Comparison of ENCODE assay signal across 14 mouse cellular contexts in genomic region chr11:75340076-75340475, GRCm38 (mm10). TPM values are rescaled to one million over a fixed set of nuclear protein-coding genes. Genes with fewer than 3 reads are reported as not detected.
A peak's percentile ranks its signal among the peaks of the same experiment; 100 is the strongest.
DNase-seq lines count a peak whose midpoint lies in the region; ATAC-seq and TF ChIP-seq lines count a peak whose summit lies in the region.
"Had no signal": no experiment of that assay in that cellular context is flagged by ENCODE, and none has a peak within 500 bp of the region (broad histone marks: within the 10 kb centered on the region; RNA-seq: fewer than 3 reads in every experiment).

No protein-coding gene starts in this region.

- no peaks in the 10 kb centered on the region for H3K9me3 ChIP-seq in heart, postnatal 0 days (replicated peaks; ENCODE audit: control insufficient read depth, low read length)
- no peaks in the 10 kb centered on the region for H3K9me3 ChIP-seq in liver, postnatal 0 days (ENCODE audit: low read length)
- H3K9me3 ChIP-seq in liver, embryonic 11.5 days (ENCODE audit: control insufficient read depth, low read length) = no peaks in the 10 kb centered on the region
- H3K9me3 ChIP-seq in ES-E14 (ENCODE audit: control insufficient read depth, insufficient read depth, low read depth, low read length) = no peaks in the 10 kb centered on the region
- no peaks in the 10 kb centered on the region for H3K9me3 ChIP-seq in hindbrain, postnatal 0 days (ENCODE audit: low read length)
- H3K9me3 ChIP-seq: embryonic facial prominence, embryonic 10.5 days; intestine, embryonic 15.5 days; limb, embryonic 13.5 days had no signal

- no peaks in the 10 kb centered on the region for H3K27me3 ChIP-seq in heart, postnatal 0 days (ENCODE audit: control insufficient read depth, insufficient read depth, low read length)
- no peaks in the 10 kb centered on the region for H3K27me3 ChIP-seq in liver, postnatal 0 days (ENCODE audit: insufficient read depth, low read length)
- H3K27me3 ChIP-seq in liver, embryonic 11.5 days (replicated peaks; ENCODE audit: control insufficient read depth, insufficient read depth, low read length) = no peaks in the 10 kb centered on the region
- H3K27me3 ChIP-seq in hindbrain, postnatal 0 days (ENCODE audit: insufficient read depth, low read length) = no peaks in the 10 kb centered on the region
- H3K27me3 ChIP-seq: intestine, embryonic 15.5 days; limb, embryonic 13.5 days had no signal

- 63% methylated on average over 14 of the region's 14 CpGs for WGBS in heart, postnatal 0 days
- 92% methylated on average over 14 of the region's 14 CpGs for WGBS in liver, postnatal 0 days (ENCODE audit: insufficient replicate concordance)
- WGBS in liver, embryonic 11.5 days = 92% methylated on average over 14 of the region's 14 CpGs
- WGBS in hindbrain, postnatal 0 days = 80% methylated on average over 14 of the region's 14 CpGs

- H3K4me1 ChIP-seq in heart, postnatal 0 days (ENCODE audit: control insufficient read depth, insufficient read depth) = peaks cover 4% of the 10 kb centered on the region; the same call in 1 of the 2 replicates
- peaks cover 3% of the 10 kb centered on the region for H3K4me1 ChIP-seq in liver, postnatal 0 days (ENCODE audit: insufficient read depth)
- H3K4me1 ChIP-seq in liver, embryonic 11.5 days (replicated peaks; ENCODE audit: control insufficient read depth, insufficient read depth, low read length) = peaks cover 28% of the 10 kb centered on the region
- H3K4me1 ChIP-seq in ES-E14 (ENCODE audit: control insufficient read depth in 2 of 2, insufficient read depth in 2 of 2, low read length in 2 of 2, poor library complexity in 1 of 2) = peaks cover 0 to 5% of the 10 kb centered on the region in 2 experiments; a peak in 3 of 4 replicates
- no peaks in the 10 kb centered on the region for H3K4me1 ChIP-seq in hindbrain, postnatal 0 days (ENCODE audit: insufficient read depth, low read length)

- TF ChIP-seq EP300 in heart, postnatal 0 days (IDR thresholded peaks at IDR 0.05; ENCODE audit: low read depth) = no peak
- peak; percentile 9; the same call in 1 of the 2 replicates for TF ChIP-seq EP300 in liver, postnatal 0 days (IDR thresholded peaks at IDR 0.05; ENCODE audit: low read depth)

- no peak for TF ChIP-seq CTCF in heart, postnatal 0 days (IDR thresholded peaks at IDR 0.05; ENCODE audit: low read depth)
- TF ChIP-seq CTCF in liver, postnatal 0 days (IDR thresholded peaks at IDR 0.05; ENCODE audit: low read depth) = no peak
- no peak for TF ChIP-seq CTCF in hindbrain, postnatal 0 days (IDR thresholded peaks at IDR 0.05; ENCODE audit: low read depth)

- intact Hi-C loops in heart, postnatal 25 days (cut with DNase I) = no loop called here

- in situ Hi-C loops in ES-E14 (cut with MboI; ENCODE audit: low sequenced_read_pairs in 2 of 2, unreplicated experiment in 2 of 2) = no loop called here

- no peak for DNase-seq in heart, postnatal 0 days (ENCODE audit: low spot score)
- no peak for DNase-seq in heart, postnatal 25 days (ENCODE audit: low spot score)
- no peak for DNase-seq in liver, postnatal 0 days
- DNase-seq in liver, embryonic 11.5 days (ENCODE audit: low spot score) = no peak
- DNase-seq in ES-E14 (ENCODE audit: low read depth, low spot score) = no peak
- DNase-seq in hindbrain, postnatal 0 days (ENCODE audit: low spot score) = no peak
- DNase-seq in ovary, postnatal 10 days (ENCODE audit: low spot score) = no peak
- DNase-seq in layer of hippocampus, adult 9-11 months = no peak
- DNase-seq: cerebellum, postnatal 14 days had no signal

- no peak for ATAC-seq in heart, postnatal 0 days (ENCODE audit: insufficient read depth, low read depth)
- no peak for ATAC-seq in liver, postnatal 0 days
- no peak for ATAC-seq in liver, embryonic 11.5 days (replicated peaks; ENCODE audit: low FRiP score)
- no peak for ATAC-seq in hindbrain, postnatal 0 days
- ATAC-seq: intestine, embryonic 15.5 days had no signal

- no peak overlapping the region for H3K9ac ChIP-seq in heart, postnatal 0 days (replicated peaks; ENCODE audit: low read depth, low read length)
- H3K9ac ChIP-seq in liver, postnatal 0 days (replicated peaks) = no peak overlapping the region
- H3K9ac ChIP-seq in liver, embryonic 11.5 days (ENCODE audit: low read depth, low read length) = no peak overlapping the region
- 0 out of 2 replicates have a peak overlapping the region, but pooled peaks have one; percentile 22 for H3K9ac ChIP-seq in ES-E14 (ENCODE audit: insufficient read depth, low read depth, low read length, poor library complexity, severe bottlenecking)
- no peak overlapping the region for H3K9ac ChIP-seq in hindbrain, postnatal 0 days (replicated peaks; ENCODE audit: low read length)
- H3K9ac ChIP-seq: intestine, embryonic 15.5 days; limb, embryonic 13.5 days had no signal

- H3K27ac ChIP-seq in heart, postnatal 0 days (ENCODE audit: low read depth) = peak overlapping the region; percentile 40; the same call in 1 of the 2 replicates
- H3K27ac ChIP-seq in liver, postnatal 0 days (ENCODE audit: low read depth) = no peak overlapping the region
- H3K27ac ChIP-seq in liver, embryonic 11.5 days (ENCODE audit: low read depth, low read length) = no peak overlapping the region
- H3K27ac ChIP-seq in ES-E14 (ENCODE audit: insufficient read depth, low read depth, low read length, poor library complexity, severe bottlenecking) = no peak overlapping the region
- peak overlapping the region; percentile 22; the same call in 1 of the 2 replicates for H3K27ac ChIP-seq in hindbrain, postnatal 0 days
- H3K27ac ChIP-seq: embryonic facial prominence, embryonic 10.5 days; intestine, embryonic 15.5 days; left cerebral cortex, adult 2 months; limb, embryonic 13.5 days; stomach, postnatal 0 days had no signal

- peaks cover 35% of the 10 kb centered on the region for H3K36me3 ChIP-seq in heart, postnatal 0 days (replicated peaks; ENCODE audit: control insufficient read depth, insufficient read depth, low read length)
- peaks cover 49% of the 10 kb centered on the region for H3K36me3 ChIP-seq in liver, postnatal 0 days (replicated peaks; ENCODE audit: insufficient read depth, low read length)
- peaks cover 32% of the 10 kb centered on the region for H3K36me3 ChIP-seq in liver, embryonic 11.5 days (ENCODE audit: control insufficient read depth, insufficient read depth, low read length)
- H3K36me3 ChIP-seq in ES-E14 (ENCODE audit: control insufficient read depth, insufficient read depth, low read length, poor library complexity, severe bottlenecking) = peaks cover 44% of the 10 kb centered on the region
- H3K36me3 ChIP-seq in hindbrain, postnatal 0 days (ENCODE audit: insufficient read depth, low read length) = no peaks in the 10 kb centered on the region

- no peak overlapping the region for H3K4me2 ChIP-seq in heart, postnatal 0 days (ENCODE audit: low read depth, low read length)
- no peak overlapping the region for H3K4me2 ChIP-seq in liver, postnatal 0 days (ENCODE audit: low read depth, low read length)
- H3K4me2 ChIP-seq in liver, embryonic 11.5 days = no peak overlapping the region
- no peak overlapping the region for H3K4me2 ChIP-seq in hindbrain, postnatal 0 days (ENCODE audit: low read depth, low read length)
- H3K4me2 ChIP-seq: intestine, embryonic 15.5 days; limb, embryonic 13.5 days had no signal

- no peak overlapping the region for H3K4me3 ChIP-seq in heart, postnatal 0 days (ENCODE audit: low read depth, low read length)
- H3K4me3 ChIP-seq in liver, postnatal 0 days (ENCODE audit: low read depth, low read length) = no peak overlapping the region
- H3K4me3 ChIP-seq in liver, embryonic 11.5 days (ENCODE audit: low read depth, low read length) = no peak overlapping the region
- no peak overlapping the region for H3K4me3 ChIP-seq in ES-E14 (ENCODE audit: insufficient read depth in 1 of 2, low read depth in 1 of 2, low read length in 2 of 2, poor library complexity in 1 of 2, severe bottlenecking in 1 of 2)
- no peak overlapping the region for H3K4me3 ChIP-seq in hindbrain, postnatal 0 days (ENCODE audit: low read length)
- H3K4me3 ChIP-seq: embryonic facial prominence, embryonic 10.5 days; intestine, embryonic 15.5 days; left cerebral cortex, adult 2 months; limb, embryonic 13.5 days had no signal

TF ChIP-seq in ES-E14, 5 proteins besides CTCF, POLR2A, EP300 and RAD21:
- TF ChIP-seq MAFK (IDR thresholded peaks at IDR 0.05; ENCODE audit: insufficient read depth, low read depth, low read length) = no peak
- TF ChIP-seq HCFC1 (IDR thresholded peaks at IDR 0.05; ENCODE audit: borderline replicate concordance, insufficient read depth, low read length) = no peak
- TF ChIP-seq ZNF384 (IDR thresholded peaks at IDR 0.05; ENCODE audit: low read depth, low read length) = no peak
- no peak for TF ChIP-seq CHD2 (IDR thresholded peaks at IDR 0.05; ENCODE audit: low read depth, low read length)
- no peak for TF ChIP-seq ZC3H11A (IDR thresholded peaks at IDR 0.05; ENCODE audit: borderline replicate concordance, low read depth, low read length)

RNA-seq across cellular contexts. Expression of gene Rpa1, which starts 8.0 kb away (rescaled TPM):
- total RNA-seq in heart, postnatal 0 days (2014; rRNA removed; ENCODE audit: low replicate concordance) = 115 and 118 TPM in 2 replicates
- 62.9 and 66.9 TPM in 2 replicates for polyA plus RNA-seq in heart, postnatal 0 days (2015; fragmentation: Nextera tagmentation; extraction: Ambion mirVana)
- total RNA-seq in heart, postnatal 25 days (2021) = 10 to 100 TPM; 58.0 to 63.5 TPM
- 43.5 and 49.3 TPM in 2 replicates for polyA plus RNA-seq in liver, postnatal 0 days (2015; fragmentation: Nextera tagmentation; extraction: Ambion mirVana)
- polyA plus RNA-seq in liver, embryonic 11.5 days (2014; fragmentation: Nextera tagmentation; extraction: Ambion mirVana) = 149 and 154 TPM in 2 replicates
- 193 and 317 TPM in 2 replicates for total RNA-seq in ES-E14 (2012; rRNA removed)
- total RNA-seq in hindbrain, postnatal 0 days (2014; rRNA removed) = 66.9 and 105 TPM in 2 replicates
- polyA plus RNA-seq in hindbrain, postnatal 0 days (2015; fragmentation: Nextera tagmentation; extraction: Ambion mirVana) = 51.1 and 55.5 TPM in 2 replicates

RNA-seq across cellular contexts. Expression of gene Smyd4, which starts 8.2 kb away (rescaled TPM):
- 13.1 and 19.7 TPM in 2 replicates for total RNA-seq in heart, postnatal 0 days (2014; rRNA removed; ENCODE audit: low replicate concordance)
- polyA plus RNA-seq in heart, postnatal 0 days (2015; fragmentation: Nextera tagmentation; extraction: Ambion mirVana) = 13.2 and 14.8 TPM in 2 replicates
- total RNA-seq in heart, postnatal 25 days (2021) = 1 to 10 TPM; 4.3 to 4.6 TPM
- polyA plus RNA-seq in liver, postnatal 0 days (2015; fragmentation: Nextera tagmentation; extraction: Ambion mirVana) = 3.1 TPM in 2 replicates
- 10.4 and 10.9 TPM in 2 replicates for polyA plus RNA-seq in liver, embryonic 11.5 days (2014; fragmentation: Nextera tagmentation; extraction: Ambion mirVana)
- total RNA-seq in ES-E14 (2012; rRNA removed) = 27.0 and 28.3 TPM in 2 replicates
- total RNA-seq in hindbrain, postnatal 0 days (2014; rRNA removed) = 12.7 and 14.1 TPM in 2 replicates
- polyA plus RNA-seq in hindbrain, postnatal 0 days (2015; fragmentation: Nextera tagmentation; extraction: Ambion mirVana) = 17.1 and 17.7 TPM in 2 replicates

Comparison
In these comparisons a context has a peak if more than half of its experiments do, and no peak if none do; other contexts are left out.
1. H3K27ac ChIP-seq: peak in heart, postnatal 0 days (single experiment) and hindbrain, postnatal 0 days (single experiment); none in liver, postnatal 0 days (single experiment), liver, embryonic 11.5 days (single experiment) and ES-E14 (single experiment).